Mouse (Mus musculus): ENCODE data around the gene 9230110F15Rik.
"Not testable (repeated sequence)": the region's sequence is repeated elsewhere in the genome, so short reads cannot be mapped to it uniquely, and the experiment has no call there.

9230110F15Rik gene

GRCm38 (mm10) chr9:35844050-35844449, at the start of gene 9230110F15Rik:
Gene 9230110F15Rik, minus strand, starts transcription at chr9:35844150.
- no peak for DNase-seq (ENCODE audit: low spot score in 2 of 2)

- peak; percentile 6 to 23 for DNase-seq (ENCODE audit: low spot score in 2 of 2)
These were observed 49.2 kb upstream of the 9230110F15Rik start for GRCm38 (mm10) chr9:35893112-35893511.

- DNase-seq (ENCODE audit: low spot score in 2 of 2), result not testable (repeated sequence)
These were observed 26.1 kb downstream of the 9230110F15Rik start for GRCm38 (mm10) chr9:35817881-35818280.

- no peak for DNase-seq (ENCODE audit: low spot score in 2 of 2)
These were observed 45.8 kb downstream of the 9230110F15Rik start for GRCm38 (mm10) chr9:35798146-35798545.

- DNase-seq (ENCODE audit: low spot score in 2 of 2), result no peak
These were observed 53.9 kb downstream of the 9230110F15Rik start, which contains the start of the genes Gm27235 and D730048I06Rik for GRCm38 (mm10) chr9:35790001-35790400. Gene Gm27235, minus strand, starts transcription at chr9:35790101. Gene D730048I06Rik, minus strand, starts transcription at chr9:35790112.

All from frontal cortex, postnatal 36 days (tissue).